Mouse (Mus musculus): ENCODE measurements at regions not wholly inside any gene's neighbourhood (a gene's known extent, or its start where the extent isn't known, plus 50 kb on each side); places are given as distances from the start of the nearest gene placed in this dataset.

DNA sequence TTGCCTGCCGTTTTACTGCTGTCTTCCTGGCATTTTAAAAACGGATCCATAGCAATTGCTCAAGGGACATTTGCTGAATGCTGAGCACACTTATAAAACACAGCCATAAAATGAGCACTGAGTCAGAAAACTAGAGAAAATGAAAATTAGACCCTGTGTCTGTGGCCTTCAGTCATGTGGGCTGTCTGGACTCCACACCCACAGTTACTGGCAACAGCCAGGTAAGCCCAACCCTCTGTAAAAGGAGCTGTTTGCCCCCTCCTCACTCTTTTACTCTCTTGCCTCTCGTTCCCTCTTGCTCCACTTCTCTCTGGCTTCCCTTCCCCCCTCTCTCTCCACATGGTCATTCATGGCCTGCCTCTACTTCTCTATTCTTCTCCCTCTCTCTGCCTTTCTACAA is 2169.9 kb downstream of the 9330182O14Rik start:
- no peak for DNase-seq (ENCODE audit: low spot score)

DNA sequence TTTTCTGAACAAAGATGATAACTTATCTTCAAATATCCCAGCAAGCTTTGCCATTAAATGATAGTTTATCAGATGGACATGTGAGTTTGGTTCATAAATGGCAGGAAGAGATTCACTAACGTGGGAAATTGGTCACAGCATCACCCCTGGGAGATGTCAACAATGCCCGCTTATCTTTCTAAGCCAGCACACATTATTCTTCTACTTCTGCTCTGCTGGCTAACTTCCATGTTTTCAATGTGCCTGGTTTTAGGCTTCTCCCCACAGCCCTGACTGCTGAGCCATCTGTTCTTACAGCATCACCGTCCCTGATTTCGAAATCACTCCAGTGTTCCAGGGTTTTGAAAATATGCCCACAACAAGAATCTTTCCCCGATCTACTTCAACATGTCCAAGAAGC is 2175.4 kb downstream of the 9330182O14Rik start:
- DNase-seq (ENCODE audit: low spot score), result no peak

DNA sequence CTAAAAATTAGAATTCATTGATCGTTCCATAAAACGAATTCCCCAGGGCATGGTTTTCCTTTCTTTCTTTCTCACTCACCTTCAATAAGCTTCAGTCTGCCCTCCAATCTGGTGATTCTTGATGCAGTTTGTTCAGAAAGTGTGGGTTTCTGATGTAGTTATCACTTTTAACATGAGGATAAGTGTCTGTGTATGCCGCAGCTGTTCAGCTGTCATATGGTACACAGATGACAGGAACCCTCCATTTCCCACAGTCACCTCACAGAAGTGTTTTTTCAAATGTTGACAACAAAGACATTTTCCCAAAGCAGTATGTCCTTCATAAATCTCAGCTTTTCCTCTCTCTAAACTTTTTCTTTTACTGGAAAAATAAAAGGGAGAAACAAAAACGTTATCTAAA is 2177.0 kb downstream of the 9330182O14Rik start:
- DNase-seq (ENCODE audit: low spot score), result no peak

DNA sequence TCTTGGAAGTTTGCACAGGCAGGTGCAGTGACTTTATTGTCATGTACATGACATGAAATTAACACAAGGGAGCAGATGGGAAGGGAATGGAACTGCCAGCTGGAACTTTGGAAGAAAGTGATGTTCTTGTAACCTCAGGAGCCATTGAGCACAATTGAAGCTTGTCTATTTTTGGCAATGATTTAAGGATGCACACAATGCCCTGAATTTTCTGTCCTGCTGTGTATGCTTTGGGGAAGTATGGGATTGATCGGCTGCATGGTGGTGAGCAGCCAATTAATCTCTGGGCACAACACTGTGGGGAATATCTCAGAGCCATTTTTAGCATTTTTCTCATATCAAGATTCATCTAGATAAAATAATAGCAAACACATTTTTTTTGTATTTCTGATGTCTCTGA is 2186.2 kb downstream of the 9330182O14Rik start:
- no peak for DNase-seq (ENCODE audit: low spot score)

DNA sequence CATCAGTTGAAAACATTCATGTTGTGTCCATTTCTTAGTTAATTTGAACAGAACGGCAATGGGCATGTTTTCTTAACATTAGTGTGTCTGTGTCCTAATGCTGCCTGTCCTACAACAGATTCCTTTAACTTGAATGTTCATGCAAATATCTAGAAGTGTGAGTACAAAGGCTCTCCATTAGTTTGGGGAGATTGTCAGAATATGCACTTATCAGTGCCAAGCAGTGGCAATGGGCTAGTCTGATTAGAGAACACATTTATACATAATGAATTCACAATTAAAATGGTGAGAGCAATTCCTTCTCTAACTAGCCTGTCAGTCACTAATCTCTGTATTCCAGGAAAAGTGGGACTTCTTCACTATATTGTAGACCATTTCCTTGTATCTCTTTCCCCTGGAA is 2188.8 kb downstream of the 9330182O14Rik start:
- DNase-seq (ENCODE audit: low spot score), result no peak

DNA sequence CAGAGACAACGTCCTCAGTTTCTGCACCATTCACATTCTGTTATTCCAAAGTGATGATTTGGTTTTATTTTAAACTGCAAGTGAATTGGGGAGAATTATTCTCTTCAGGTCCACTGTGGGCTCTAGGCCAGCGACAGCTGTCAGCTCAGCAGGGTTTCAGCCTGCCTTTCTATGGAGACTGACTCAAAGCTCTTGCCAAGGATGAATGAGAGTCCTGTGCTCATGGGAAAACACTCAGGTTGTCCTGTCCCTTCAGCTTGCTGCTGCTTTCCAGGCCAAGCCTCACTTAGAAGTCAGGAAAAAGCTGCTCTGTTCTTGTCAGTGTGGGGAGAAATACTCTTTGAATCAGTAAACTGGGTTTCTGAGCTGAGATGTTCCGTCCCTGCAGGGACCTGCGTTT is 2191.1 kb downstream of the 9330182O14Rik start:
- no peak for DNase-seq (ENCODE audit: low spot score)

DNA sequence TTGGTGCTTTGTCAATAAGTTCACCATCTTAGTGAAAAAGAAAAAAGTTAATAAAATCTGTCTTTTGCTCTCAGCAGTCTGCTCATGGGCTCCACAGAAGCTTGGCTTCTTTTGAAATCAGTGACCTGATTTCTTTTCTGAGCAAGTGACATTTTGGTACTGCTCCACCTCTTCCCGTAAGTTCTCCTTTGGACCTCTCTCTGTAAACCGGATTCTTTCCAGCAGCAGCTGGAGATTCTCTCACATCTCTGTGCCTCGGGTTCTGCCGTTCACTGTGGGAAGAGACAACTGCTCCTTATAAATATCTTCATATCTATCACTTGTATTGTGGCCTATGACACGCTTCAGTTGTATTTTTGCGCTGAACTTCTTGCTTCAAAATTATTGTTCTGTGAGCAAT is 2194.4 kb downstream of the 9330182O14Rik start:
- DNase-seq (ENCODE audit: low spot score), result no peak

DNA sequence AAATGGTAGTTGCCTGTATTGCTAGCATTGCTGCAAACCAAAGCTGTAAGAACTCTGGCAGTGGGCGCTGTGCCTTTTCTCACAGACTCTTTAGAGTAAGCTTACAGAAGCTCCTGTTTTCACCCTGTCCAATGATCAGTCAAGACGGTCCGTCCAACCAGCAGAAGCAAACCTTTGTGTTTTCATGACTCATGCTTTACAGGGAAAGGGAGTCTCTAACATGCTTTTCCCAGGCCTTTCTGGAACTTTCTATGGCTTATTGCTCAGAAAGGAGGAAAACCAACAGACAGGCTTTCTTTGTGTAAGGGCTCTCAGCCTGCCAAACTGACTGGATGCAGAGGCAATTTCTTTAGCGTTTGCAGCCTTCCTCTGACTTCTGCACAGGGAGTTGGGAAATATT is 2195.6 kb downstream of the 9330182O14Rik start:
- DNase-seq (ENCODE audit: low spot score), result no peak

DNA sequence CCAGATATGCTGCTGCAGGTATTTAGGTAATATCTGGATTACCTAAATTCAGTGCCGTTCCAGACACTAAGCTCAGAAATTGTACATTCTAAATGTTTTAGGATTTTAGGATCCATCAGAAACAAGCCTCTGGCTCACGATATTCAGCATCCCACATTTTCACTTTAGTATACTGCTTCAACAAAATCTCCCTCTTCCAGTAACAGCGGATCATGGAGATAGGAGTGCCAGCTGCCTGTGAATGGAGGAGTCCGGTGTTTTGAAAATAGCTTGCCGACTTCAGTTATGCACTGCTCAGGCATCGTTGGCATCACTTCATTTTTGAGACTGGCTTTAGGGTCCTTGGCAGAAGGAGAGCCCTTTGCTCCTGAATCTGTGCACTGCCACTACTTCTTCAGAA is 2199.5 kb downstream of the 9330182O14Rik start:
- no peak for DNase-seq (ENCODE audit: low spot score)

DNA sequence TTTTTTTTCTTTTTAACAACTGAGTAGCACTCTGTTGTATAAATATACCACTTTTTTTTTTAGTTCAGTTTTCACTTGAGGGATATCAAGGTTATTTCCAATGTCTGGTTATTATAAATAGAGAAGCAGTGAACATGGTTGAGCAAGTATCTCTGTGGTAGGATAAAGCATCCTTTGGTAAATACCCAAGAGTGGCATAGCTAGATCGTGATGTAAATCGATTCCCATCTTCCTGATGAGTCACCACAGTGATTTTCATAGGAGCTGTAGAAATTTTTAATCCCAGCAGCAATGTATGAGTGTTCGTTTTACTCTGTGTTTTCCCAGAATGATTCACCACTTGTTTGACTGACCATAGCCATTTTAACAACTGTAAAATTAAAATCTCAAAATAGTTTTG is 2212.0 kb downstream of the 9330182O14Rik start:
- no peak for DNase-seq (ENCODE audit: low spot score)

DNA sequence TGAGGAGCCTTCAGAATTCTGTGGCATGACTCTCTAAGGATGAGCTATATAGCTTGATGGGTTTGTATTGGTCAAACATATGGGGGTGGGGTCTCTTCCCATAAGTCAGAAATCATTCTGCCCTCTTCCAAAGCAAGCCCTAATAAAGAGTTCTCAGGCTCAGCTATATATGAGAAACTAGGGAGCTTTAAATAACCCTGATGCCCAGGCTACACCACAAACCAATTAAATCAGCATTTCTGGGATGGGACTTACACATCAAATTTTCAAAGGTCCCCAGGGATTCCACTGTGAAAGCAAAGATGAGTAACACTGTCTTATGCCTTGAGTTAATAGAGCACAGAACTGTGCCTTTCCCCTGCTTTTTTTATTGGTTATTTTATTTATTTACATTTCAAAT is 2227.7 kb downstream of the 9330182O14Rik start:
- no peak for DNase-seq (ENCODE audit: low spot score)

DNA sequence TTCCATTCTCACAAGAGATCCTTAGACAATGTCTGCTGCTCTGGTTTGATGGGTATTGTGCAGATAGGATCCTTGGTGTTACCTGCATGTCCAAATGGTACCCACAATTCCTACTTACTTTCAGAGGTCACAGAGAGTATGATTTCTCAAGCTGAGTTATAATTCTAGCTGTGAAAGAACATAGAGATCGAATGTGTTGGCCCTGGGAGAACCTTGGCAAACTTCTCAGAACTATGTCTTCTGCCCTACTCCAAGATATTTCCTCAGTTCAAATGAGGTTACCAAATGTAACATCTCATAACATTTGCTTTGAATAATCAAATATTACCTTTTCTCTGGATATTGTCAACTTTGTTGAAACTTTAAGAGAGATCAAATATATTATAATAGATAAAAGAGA is 2230.8 kb downstream of the 9330182O14Rik start:
- DNase-seq (ENCODE audit: low spot score), result no peak

DNA sequence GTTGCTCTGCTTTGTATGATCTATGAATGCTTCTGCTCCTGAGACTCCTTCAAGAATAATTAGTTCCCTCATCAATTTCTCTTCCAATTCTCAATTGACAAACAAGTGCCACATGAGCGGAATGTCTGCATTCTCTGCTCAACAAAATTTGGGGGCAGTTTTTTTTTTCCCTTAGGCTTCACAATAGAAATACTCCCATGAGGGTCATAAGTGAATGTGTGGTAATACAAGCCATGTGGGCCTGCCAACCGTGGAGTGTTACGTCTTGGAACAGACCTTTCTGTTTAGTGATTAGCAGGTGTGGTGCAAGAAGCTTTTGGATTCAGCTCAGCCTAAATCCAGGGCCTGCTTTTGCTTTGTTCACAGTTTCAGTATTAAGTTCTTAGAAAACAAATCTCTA is 2232.6 kb downstream of the 9330182O14Rik start:
- DNase-seq (ENCODE audit: low spot score), result no peak

DNA sequence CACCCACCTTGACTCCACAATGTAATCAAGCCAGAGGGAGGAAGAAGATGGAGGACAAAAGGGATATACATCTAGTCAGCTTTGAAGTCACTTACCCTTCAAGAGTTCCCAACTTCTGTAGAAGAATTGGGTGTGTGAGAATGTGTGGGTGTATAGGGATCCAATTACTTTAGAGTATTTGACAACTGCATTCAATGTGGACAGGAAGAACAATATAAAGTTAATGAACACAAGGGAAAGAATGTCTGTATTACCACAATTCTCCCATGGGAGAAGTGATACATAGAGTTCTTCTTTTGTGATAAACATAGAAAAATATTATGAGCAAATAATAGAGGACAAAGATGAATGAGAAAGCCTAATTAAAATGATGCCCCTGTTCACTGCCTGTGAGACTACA is 2235.4 kb downstream of the 9330182O14Rik start:
- DNase-seq (ENCODE audit: low spot score), result no peak

DNA sequence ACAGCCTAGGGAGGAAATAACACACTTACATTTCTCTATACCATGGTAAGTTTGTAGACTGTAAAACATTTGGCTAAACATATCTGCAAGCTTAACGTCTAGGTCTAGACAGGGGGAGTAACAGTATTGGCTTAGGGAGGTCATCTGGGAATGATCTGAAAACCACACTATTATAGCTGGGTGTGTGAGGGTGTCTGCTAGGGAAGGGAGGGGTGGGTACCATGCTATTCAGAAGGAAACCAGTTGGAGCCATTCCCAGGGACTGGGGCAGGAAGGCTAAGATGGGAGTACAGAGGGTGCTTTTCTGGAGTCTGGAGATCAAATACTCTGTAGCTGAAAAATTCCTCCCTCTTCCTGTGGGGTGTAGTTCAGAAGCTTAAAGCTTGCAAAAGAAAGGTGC is 2235.9 kb downstream of the 9330182O14Rik start:
- DNase-seq (ENCODE audit: low spot score), result no peak

DNA sequence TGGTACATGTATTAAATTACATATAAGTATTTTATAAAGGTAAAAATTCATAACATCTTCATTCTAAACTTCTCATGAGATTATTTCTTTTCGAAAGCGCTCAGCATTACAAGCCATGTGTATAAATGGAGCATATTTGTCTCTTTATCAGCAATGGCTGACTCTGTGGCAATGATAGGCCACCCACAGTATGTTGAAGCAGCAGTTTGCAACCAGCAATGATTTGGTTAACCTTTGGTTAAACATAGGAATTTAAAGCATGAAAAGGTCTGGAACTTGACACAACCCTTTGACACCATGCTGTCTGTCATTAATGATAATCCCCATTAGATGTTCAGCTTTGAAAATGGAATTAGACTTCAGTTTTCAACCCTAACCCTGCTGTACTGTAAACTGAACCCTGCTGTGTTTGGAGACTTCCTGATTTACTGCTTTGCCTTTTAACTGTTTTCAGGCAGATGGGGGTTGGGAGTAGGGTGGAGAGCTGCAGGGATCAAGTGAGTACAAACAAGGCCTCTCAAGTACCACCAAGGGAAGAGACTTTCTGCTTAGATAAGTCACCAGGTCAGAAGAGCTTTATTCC is 2238.6 kb downstream of the 9330182O14Rik start:
- no peak for DNase-seq (ENCODE audit: low spot score)
